Mouse (Mus musculus) thymus, adult 2 months (tissue): ENCODE measurements around the gene Cysrt1. TPM values are rescaled to one million over a fixed set of nuclear protein-coding genes. Genes with fewer than 3 reads are reported as not detected.
A peak's percentile ranks its signal among the peaks of the same experiment; 100 is the strongest.

Experiments used
- DNase-seq: peaks from one replicate; pipeline ENCODE4 v3.0.0; 2021
- H3K27ac ChIP-seq: fragments of 200-500 bp; 2 replicates; pipeline ENCODE4 v1.5.1; 2012; ENCODE audit warnings: low read length, control low read depth; ENCODE audit not compliant: control insufficient read depth, insufficient read depth
- H3K27me3 ChIP-seq: fragments of 200-500 bp; 2 replicates; pipeline ENCODE4 v1.6.1; 2012; ENCODE audit warnings: mild to moderate bottlenecking, low read length, moderate library complexity, mixed read lengths; ENCODE audit not compliant: control insufficient read depth, insufficient read depth
- H3K36me3 ChIP-seq: fragments of 200-500 bp; 2 replicates; pipeline ENCODE4 v1.6.1; 2012; ENCODE audit warnings: mild to moderate bottlenecking, low read length, moderate library complexity; ENCODE audit not compliant: control insufficient read depth, insufficient read depth
- H3K4me1 ChIP-seq: fragments of 200-500 bp; replicated peaks from 2 replicates; pipeline ENCODE4 v1.6.1; 2012; ENCODE audit warnings: low read length; ENCODE audit not compliant: control insufficient read depth, insufficient read depth
- H3K4me3 ChIP-seq: fragments of 200-500 bp; 2 replicates; pipeline ENCODE4 v1.5.1; 2012; ENCODE audit warnings: mild to moderate bottlenecking, low read length, control low read depth, moderate library complexity; ENCODE audit not compliant: control insufficient read depth, insufficient read depth
- CTCF ChIP-seq: fragments of 200-500 bp; IDR thresholded peaks from 2 replicates; pipeline ENCODE4 v1.5.1; 2012; ENCODE audit warnings: mild to moderate bottlenecking, control low read depth, low read length, moderate library complexity, borderline replicate concordance; ENCODE audit not compliant: control insufficient read depth, poor library complexity, insufficient read depth; ENCODE audit errors: extremely low read depth
- POLR2A ChIP-seq: fragments of 200-500 bp; IDR thresholded peaks from 2 replicates; pipeline ENCODE4 v1.6.1; 2012; ENCODE audit warnings: mild to moderate bottlenecking, low read length, control low read depth, moderate library complexity; ENCODE audit not compliant: control insufficient read depth, poor library complexity, insufficient read depth; ENCODE audit errors: extremely low read depth
- WGBS: fragments of 180-500 bp; shearing (Covaris S2); methylation state at CpG from one replicate; pipeline ENCODE4 v1.1.7; 2018; 5-methylcytosine and 5-hydroxymethylcytosine counted together
- polyA plus RNA-seq: library from polyadenylated mRNA; depleted of rRNA; stranded (reverse); fragments of >200 nt; gene quantifications from 2 replicates; pipeline ENCODE4 v1.2.3, GENCODE M21; 2012

Gene Cysrt1
- polyA plus RNA-seq, 1 experiment = 2.1 TPM

DNA sequence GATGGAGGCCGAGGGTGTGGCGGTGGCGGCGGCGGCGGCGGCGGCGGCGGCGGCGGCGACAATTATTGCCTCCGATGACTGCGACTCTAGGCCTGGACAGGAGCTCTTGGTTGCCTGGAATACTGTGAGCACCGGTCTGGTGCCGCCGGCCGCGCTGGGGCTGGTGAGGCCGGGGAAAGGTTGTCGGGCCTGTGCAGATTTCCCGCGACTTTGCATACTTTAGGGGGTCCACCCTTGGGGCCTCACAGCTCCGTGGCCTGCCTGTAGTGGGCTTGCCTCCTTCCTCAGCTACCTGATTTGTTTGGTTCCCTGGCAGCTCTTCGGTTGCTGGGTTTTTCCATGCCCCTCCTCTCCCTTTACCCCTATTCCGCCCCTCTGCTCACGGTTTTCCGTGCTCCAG, 30.3 kb upstream of the Cysrt1 start:
- H3K27me3 ChIP-seq = no peaks in the 10 kb centered on the region
- peaks cover 17% of the 10 kb centered on the region for H3K4me1 ChIP-seq
- H3K36me3 ChIP-seq = peaks cover 35% of the 10 kb centered on the region
- TF ChIP-seq POLR2A (no peak), CTCF (no peak)
- H3K27ac ChIP-seq = no peak overlapping the region
- DNase-seq = no peak
- WGBS = under 1% methylated on average over 29 of the region's 29 CpGs
- H3K4me3 ChIP-seq = peak overlapping the region; percentile 87

DNA sequence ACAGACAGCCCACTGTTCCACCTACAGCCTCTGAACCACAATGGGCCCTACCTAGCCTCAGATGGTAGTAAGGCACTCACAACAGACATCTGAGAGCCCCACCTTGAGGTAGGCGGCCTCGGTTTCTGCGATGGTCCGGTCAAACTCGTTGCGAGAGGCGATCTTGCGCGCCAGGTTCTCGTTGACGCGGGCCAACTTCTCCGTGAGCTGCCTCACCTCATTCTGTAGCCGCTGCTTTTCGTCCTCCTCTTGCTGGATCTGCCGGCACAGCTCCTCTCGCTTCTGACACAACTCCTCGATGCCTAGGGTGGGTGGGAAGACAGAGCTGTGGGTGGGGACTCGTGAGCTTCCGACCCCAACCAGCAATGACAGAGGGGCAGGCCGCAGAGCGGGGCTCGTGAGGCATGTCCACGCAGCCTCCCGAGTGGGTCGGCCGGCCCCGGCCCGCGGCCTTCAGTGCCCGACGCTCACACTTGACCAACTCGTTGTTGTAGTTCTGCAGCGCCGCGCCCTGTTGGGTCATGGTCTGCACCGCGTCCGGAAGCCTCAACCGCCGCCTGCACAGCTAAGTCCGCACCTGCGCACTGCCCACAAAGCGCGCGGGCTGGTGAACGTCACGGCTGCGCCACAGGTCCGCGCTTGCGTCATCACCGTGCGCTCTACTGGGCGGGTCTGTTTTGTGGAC, 29.7 kb upstream of the Cysrt1 start, which contains the start of the genes Ssna1 and Anapc2:
TSS of gene Ssna1 (minus strand) at position 612 of the 685 bp plus-strand sequence.
TSS of gene Anapc2 (plus strand) at position 652 of the 685 bp plus-strand sequence.
- H3K4me3 ChIP-seq = peak within 1 kb of the TSS; percentile 87
- WGBS = under 1% methylated on average over 55 of the region's 55 CpGs
- TF ChIP-seq CTCF = peak; percentile 15; the same call in 1 of the 2 replicates
- TF ChIP-seq POLR2A = peak; percentile 81
- peak; percentile 97 for DNase-seq
- H3K36me3 ChIP-seq = peaks cover 32% of the 10 kb centered on the region
- no peaks in the 10 kb centered on the region for H3K27me3 ChIP-seq
- peak within 1 kb of the TSS; percentile 61 for H3K27ac ChIP-seq
- peaks cover 17% of the 10 kb centered on the region for H3K4me1 ChIP-seq

DNA sequence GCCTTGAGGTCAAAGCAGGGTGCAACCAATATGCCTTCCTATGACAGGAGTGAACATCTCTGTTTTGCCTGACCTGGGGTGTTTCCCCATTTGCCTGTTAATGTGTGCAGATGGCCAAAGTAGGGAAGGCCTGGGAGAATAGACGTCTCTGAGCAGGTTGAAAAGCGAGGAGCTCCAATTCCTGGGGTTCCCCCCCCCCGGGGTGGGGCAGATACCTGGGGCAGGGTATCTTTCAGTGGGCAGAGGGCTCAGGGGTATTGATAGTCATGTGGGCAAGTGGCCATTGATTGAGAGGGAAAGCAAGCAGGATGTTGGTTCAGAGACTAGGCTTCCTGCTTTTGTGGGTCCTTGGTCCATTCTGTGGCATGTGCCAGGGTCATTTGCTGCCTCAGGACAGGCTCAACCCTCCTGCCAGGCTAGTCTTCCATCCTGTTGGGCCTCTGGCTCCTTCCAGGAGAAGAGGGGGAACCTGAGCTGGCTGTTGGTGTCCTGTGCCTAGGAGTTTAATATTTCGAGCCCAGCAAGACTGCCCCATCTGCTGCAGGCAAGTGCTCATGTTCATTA, 25.6 kb upstream of the Cysrt1 start:
- Histone ChIP-seq H3K36me3 (peaks cover 12% of the 10 kb centered on the region), H3K27ac (no peak overlapping the region), H3K4me3 (no peak overlapping the region), H3K27me3 (no peaks in the 10 kb centered on the region), H3K4me1 (peaks cover 33% of the 10 kb centered on the region)
- TF ChIP-seq POLR2A = no peak
- TF ChIP-seq CTCF = no peak
- 92% methylated on average over 4 of the region's 4 CpGs for WGBS
- DNase-seq = no peak

DNA sequence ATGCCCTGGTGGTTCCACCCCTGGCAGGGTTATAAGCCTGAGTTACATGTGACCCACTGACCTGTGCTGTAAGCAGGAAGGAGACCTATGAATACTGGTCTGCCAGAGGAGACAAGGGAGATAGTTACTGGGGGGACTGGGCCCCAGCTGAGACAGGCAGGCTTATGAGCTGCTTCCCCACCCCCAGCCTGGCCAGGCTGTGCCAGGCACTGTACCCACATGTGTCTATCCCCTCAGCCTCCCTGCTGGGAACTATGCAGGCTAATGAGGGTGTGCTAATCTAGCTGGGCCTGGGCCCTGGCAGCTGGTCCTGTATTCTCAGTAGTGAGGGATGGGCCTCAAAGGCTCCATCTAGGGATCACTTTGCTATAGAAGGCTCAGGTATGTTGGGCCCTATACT, 25.0 kb upstream of the Cysrt1 start:
- H3K4me3 ChIP-seq = no peak overlapping the region
- peaks cover 31% of the 10 kb centered on the region for H3K4me1 ChIP-seq
- H3K27ac ChIP-seq = no peak overlapping the region
- no peaks in the 10 kb centered on the region for H3K27me3 ChIP-seq
- TF ChIP-seq CTCF (no peak), POLR2A (no peak)
- peaks cover 12% of the 10 kb centered on the region for H3K36me3 ChIP-seq
- no peak for DNase-seq

DNA sequence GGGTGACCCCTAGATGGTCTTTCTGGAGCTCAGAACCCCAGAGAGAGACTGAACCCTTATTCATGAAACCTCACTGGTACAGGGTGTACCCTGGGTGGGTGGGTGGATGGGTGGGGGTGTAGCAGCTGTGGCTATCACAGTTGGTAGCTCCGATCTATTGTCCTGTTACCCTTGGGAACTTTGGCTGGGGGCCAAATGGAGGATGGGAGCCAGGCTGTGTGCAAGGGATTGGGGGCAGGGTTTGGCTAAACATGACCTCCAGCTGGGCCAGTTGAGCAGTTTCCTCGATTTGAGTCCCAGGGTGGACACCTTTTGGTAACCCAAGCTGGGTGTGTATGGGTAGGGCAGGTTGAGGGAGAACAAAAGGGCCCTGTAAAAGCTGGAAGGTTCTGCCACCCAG, 24.5 kb upstream of the Cysrt1 start:
- Histone ChIP-seq H3K27me3 (no peaks in the 10 kb centered on the region), H3K27ac (no peak overlapping the region), H3K4me1 (peaks cover 30% of the 10 kb centered on the region), H3K4me3 (no peak overlapping the region), H3K36me3 (peaks cover 12% of the 10 kb centered on the region)
- 80% methylated on average over 2 of the region's 2 CpGs for WGBS
- TF ChIP-seq POLR2A = no peak
- no peak for TF ChIP-seq CTCF
- DNase-seq = no peak

DNA sequence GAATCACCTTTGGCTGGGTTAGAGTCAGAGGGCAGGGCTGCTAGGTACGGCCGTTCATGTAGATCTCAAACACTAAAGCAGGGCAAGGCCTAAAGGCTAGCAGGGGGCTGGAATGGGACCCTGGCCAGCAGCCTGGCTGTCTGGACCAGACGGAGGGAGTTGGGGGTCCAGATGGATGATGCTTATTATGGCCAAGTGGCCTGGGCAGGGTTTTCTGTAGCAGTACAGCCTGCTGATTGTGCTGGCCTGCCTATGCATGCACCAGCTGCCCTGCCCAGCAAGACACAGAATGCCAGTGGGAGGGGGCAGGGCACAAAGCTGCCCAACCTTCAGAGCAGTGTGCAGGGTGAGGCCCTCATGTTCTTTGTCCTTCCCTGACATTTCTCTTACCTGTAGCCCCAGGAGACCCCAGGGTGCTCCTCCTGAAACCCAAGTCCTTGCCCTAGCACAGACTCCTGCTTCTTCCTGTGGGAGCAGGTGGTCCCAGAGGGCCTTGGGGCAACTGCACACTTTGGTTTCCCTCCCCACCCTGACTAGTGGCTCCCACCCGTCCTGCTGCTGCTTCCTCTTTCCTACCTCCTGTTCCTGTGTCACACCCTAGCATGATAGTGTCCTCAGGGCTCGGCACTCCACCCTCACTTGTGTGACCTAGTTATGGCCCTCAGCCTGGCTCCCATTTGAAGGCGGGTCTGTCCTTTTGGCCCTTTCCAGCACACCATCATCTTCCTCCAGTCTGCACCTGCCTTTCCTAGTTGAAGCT, 23.8 kb upstream of the Cysrt1 start:
- no peaks in the 10 kb centered on the region for H3K27me3 ChIP-seq
- 61% methylated on average over 6 of the region's 6 CpGs for WGBS
- H3K4me3 ChIP-seq = no peak overlapping the region
- H3K27ac ChIP-seq = no peak overlapping the region
- TF ChIP-seq CTCF (no peak), POLR2A (no peak)
- H3K4me1 ChIP-seq = peaks cover 24% of the 10 kb centered on the region
- no peak for DNase-seq
- peaks cover 12% of the 10 kb centered on the region for H3K36me3 ChIP-seq
